Mouse (Mus musculus) spleen, embryonic (tissue): ENCODE data around the gene Ntng2.

Experiments used
- CTCF ChIA-PET: fragments of 350-600 bp; sonication (Branson Sonifier 250); formaldehyde crosslinking; loops from one replicate; lab custom pipeline; 2022; lab: Charles Lee

The Ntng2 gene

DNA sequence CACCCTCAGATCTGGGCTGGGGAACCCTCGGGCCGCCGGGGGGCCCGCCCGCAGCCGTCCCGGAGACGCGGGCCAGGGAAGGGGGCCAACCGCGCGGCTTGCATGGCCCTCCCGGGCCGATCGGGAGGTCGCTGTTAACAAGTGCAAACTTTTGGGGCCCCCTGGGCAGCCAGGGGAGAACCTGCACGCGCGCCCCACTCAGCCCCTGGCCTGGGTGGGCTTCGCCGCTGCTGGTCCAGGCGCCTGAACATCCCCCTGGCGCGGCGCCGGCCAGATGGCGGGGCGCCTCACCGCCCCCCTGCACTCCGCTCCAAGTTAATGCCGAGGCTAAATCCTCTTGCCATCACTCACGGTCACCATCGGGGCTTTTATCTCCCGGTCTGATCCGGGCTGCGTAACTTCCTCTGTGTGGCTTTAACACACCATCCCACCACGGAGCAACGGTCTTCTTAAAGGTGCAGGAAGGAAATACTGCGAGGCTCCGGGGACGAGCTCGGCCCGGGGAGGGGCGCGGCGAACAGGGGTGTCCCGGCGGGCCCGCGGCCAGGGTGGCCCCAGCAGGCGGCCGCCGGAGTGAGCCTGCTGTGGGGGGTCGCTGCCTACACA is at the start of gene Ntng2:
Gene Ntng2, minus strand, starts transcription at position 407 of the 606 bp plus-strand sequence.
- CTCF ChIA-PET: no interaction called here

- CTCF ChIA-PET: no interaction called here
Observed at GRCm38 (mm10) chr2:29295557-29295956, 42.8 kb upstream of the Ntng2 start.

- CTCF ChIA-PET: no interaction called here
Observed at GRCm38 (mm10) chr2:29287651-29288050, 34.8 kb upstream of the Ntng2 start.

DNA sequence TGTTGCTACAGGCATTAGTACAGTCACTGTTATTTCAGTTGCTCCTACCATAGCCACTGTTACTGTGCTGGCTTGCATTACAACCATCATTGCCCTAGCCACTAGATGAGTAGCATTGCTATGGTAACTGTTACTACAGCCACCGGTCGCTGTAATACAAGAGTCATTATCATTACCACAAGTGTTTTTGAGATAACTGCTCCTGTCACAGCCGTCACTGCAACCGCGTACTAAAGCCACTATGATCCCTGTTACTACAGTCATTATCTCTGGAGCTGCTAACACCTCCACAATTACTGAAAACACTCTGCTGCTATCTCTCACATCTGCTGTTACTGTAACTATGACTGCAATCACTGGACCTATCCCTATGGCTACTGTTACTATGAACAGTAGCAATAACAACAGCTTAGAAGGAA is 24.9 kb upstream of the Ntng2 start:
- CTCF ChIA-PET: no interaction called here

- CTCF ChIA-PET: no interaction called here
Observed at GRCm38 (mm10) chr2:29271803-29272518, 19.2 kb upstream of the Ntng2 start.

DNA sequence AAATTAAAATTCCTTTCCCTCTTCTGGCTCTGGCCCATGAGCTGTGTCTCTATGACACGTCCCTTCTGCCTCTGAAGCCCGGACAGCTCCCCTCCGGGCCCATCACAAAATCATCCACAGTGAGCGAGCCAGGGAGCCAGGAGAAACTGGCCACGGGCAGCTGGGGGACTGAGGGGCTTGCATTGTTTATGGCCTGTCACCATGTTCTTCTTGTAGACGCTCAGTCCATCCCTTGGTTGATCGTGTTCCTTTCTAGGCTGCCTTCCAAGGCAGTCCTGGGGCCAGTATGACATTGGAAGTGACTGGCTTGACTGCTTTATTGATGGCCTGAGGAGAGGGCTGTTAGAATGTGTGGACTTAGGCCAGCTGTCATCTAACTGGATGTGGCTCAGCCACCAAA is 18.3 kb upstream of the Ntng2 start:
- CTCF ChIA-PET: no interaction called here

DNA sequence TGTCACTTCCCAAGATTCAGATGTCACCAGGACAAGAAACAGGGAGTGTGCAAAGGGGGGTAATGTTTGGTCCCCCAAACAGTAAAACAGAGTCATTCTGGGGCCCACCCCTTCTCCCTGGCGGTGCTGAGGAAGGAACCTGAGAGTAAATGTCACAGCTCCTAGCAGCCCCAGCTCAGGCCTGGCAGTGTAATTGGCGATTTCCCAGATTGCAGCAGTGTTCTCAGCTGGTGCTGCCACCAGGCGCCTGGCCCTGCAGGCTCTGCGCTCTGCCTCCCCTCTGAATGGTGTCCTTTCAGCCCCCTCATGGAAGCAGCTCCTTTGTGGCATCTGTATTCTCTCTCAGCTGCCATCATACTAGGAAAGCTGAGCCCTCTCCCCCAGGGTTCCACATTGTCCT is 14.0 kb upstream of the Ntng2 start:
- CTCF ChIA-PET: no interaction called here

DNA sequence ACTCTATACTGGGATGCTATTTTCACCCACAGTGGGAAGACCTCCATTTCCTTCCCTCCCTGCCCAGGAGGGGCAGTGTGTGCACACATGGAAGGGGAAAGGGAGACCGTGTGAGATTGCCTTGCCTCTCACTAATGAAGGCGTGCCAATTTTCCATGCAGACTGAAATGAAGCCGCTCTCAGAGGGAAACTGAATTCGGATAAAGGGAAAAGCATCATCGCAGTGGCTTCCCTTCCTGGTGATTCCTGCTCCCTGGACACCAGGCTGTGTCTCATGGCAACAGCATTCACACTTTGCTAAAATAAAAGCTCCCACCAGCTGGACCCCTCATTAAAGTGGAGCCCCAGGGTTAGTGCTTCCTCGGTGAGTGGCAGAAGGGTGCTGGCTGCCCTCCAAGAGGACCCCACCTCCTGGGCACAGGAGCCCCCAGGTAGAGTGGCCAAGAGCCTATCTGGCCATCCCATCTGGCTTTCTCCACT is 9.7 kb upstream of the Ntng2 start:
- CTCF ChIA-PET: no interaction called here

- CTCF ChIA-PET: no interaction called here
Observed at GRCm38 (mm10) chr2:29261126-29261525, 8.3 kb upstream of the Ntng2 start.

DNA sequence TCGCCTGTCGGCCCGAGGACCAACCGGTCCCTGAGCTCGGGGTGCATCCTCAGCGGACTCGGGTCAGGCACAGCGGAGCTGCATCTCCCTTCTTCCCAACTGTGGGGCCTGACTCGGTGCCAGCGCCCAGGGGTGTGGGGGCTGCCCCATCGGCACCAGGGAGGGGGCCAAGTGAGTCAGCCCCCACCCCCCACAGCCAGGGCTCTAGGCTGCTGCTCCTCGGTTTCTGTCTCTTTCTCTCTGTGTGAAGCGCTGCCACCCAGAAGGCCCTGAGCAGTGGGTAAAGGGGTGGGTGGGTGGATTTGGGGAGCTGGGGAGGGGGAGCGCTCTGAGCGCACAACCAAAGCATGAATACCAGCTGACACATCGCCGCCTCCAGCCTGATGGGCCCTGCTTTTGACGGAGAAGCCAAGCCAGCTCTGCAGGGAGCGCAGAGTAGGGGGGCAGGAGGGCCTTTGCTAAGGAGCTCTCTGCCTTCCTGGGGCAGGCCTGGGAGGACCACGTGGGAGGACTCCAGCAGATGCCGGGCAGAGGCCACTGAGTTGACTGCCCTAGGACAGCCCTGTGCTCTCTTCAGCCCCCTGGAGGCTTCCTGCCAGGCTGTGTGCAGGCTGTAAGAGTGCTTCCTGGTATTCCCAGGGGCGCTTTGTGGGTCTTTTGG is 530 bp upstream of the Ntng2 start:
- CTCF ChIA-PET: no interaction called here

DNA sequence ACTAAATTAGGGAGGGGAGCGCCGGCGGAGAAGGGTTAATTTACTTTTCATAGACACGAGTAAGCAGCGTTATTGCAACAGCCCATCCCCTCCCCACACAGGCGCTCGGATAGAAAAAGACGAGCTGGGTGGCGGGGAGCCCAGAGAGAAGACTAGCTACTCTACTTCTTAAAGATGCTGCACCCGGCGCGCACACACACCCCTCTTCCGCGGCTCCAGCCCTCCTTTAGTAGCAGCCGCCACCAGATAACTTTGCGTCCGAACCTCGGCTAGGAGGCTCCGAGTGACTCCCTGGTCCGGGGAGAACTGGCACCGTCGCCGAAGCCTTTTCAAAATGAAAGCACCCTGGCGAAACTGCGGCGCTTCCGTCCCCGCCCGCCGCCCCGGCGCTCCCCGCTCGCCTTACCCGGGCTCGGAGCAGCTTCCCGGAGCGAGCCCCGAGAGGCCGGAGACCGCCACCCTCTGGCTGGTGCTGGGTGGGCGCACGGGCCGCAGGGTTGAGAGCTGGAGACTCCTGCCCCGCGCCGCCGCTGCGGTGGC is 676 bp downstream of the Ntng2 start:
- CTCF ChIA-PET: no interaction called here

DNA sequence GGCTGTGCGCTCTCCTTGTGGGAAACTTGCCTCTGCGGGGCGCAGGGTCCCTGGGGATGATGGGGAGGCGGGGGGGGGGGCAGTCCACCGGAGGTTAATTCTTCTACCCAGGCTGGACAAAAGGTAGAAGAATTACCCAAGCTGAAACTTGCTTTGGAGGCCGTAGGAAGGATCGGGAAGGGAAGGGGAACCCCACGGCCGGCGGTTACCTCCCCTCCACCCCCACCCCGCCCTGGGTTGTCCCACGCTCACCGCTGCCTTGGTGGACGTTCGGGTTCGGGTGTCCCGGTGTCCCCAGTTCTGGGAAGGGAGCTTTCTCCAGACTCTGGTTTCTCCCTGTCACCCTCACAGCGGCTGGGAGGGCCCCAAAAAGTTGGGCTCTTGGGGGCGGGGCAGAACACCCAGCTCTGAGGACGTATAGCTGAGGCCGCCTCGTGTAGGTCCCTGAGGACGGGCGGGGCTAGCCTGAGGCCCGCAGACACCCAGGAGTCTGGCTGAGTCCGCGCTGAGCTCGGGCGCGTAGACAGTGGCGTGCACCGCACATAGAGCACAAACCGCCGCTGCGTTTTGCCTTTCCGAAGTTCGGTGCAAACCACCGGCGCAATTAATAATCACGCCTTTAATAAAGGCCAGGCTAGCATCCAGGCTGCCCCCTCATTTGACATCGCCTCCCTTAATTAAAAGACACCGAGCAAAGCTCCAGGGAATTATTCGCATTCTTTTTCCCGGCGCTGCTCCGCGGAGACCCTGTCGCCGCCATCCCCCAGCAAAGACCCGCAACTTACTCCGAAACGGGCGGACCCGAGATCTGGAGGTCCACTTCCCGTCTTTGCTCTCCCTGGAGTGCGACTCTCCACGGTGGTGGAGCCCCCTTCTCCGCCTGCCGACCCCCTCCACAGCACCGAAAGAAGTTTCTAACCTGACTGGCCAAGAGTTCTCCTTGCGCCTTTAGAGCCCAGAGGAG is 1.4 kb downstream of the Ntng2 start:
- CTCF ChIA-PET: interaction anchor here (0.6 to 0.7 kb wide), 3 partner anchors 9 to 656 kb away, joined by 4 to 15 read pairs (median 4); no protein-coding TSS in a partner anchor

DNA sequence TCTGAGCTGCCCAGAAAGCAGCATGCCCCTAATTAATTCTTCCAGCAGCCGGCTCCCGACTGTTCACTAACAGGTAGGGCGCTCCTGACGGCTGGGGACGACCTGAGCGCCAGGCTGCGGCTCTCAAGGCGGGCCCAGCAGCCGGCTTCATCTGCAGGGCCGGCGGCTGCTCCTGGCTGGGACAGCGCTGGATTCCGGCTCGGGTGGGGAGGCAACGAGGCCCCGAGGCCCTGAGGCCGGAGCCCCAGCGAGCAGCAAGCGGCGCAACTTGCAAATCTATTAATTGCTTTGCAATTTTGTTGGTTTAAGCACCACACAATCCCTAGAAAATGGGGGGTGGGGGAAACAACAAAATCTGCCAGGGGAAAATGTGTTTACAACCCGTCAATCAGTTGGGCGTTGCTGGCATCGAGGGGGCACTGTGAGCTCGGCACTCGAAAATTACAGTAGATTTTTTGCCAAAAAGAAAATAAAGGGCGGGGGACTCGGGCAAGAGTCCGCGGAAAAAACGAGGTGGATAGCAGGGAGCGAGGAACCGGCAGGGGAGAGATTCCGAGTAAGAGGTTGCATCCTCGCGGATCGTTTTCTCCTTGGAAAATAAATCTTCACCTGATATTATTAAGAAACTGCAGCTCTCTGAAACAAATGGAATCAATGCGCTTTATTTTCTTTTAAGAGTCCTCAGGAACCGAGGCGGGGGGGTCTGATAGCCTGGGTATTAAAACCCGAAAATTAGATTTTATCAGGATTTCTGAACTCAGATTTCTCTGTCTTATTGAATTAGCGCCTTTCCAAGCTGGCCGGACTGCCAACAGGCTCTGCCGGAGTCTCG is 2.3 kb downstream of the Ntng2 start:
- CTCF ChIA-PET: interaction anchor here (0.6 to 0.7 kb wide), 3 partner anchors 8 to 655 kb away, joined by 4 to 21 read pairs (median 15); no protein-coding TSS in a partner anchor

DNA sequence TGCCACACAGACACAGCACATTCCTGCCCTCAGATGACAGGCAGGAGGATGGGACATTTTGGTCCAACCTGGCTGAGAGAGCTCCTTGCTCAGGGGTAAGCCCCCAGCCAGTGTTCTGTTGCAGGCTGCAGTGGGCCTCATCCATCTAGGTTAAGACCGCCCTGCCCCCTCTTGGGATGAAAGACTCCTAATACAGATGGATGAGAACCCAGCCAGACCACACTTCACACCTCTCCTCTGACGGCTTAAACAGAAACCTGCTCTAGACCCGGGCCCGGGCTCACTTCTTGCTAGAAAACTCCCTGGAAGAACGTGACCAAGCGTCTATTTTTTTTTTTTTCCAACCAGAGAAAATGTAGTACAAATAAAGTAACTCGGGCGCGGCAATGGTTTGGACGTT is 3.0 kb downstream of the Ntng2 start:
- CTCF ChIA-PET: no interaction called here

GRCm38 (mm10) chr2:29248551-29248950 is 4.3 kb downstream of the Ntng2 start:
- CTCF ChIA-PET: interaction anchor here (0.7 kb wide), 1 partner anchor 64 kb away, joined by 3 read pairs; no protein-coding TSS in a partner anchor

GRCm38 (mm10) chr2:29247386-29247785 is 5.4 kb downstream of the Ntng2 start:
- CTCF ChIA-PET: interaction anchor here (0.6 to 0.7 kb wide), 3 partner anchors 39 to 485 kb away, joined by 3 to 4 read pairs (median 3); no protein-coding TSS in a partner anchor

- CTCF ChIA-PET: interaction anchor here (0.6 to 0.7 kb wide), 3 partner anchors 38 to 485 kb away, joined by 3 to 4 read pairs (median 3); no protein-coding TSS in a partner anchor
Observed at GRCm38 (mm10) chr2:29246891-29247290, 5.9 kb downstream of the Ntng2 start.

DNA sequence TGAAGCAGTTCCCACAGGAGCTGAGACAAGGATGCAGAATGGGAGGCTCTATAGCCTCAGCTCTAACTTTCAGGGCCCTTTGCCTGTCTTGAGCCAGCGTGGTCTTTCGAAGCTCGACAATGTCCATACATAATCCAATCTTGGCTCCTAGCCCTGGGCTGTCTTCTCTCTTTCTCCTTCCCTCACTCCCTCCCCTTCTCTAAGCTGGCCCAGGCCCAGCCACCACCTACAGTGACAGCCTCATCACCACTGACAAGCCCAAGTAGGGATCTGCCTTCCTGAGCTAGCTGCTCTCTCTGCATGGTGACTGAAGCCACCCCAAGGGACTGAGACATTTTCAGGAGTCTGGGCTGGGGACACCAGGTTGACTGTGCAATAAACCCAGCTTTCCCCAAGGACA is 6.5 kb downstream of the Ntng2 start:
- CTCF ChIA-PET: no interaction called here

- CTCF ChIA-PET: no interaction called here
Observed at GRCm38 (mm10) chr2:29245341-29245779, 7.4 kb downstream of the Ntng2 start.

- CTCF ChIA-PET: no interaction called here
Observed at GRCm38 (mm10) chr2:29239329-29239728, 13.5 kb downstream of the Ntng2 start.
